Mouse (Mus musculus): ENCODE results near the gene Epm2a. TPM values are rescaled to one million over a fixed set of nuclear protein-coding genes. Genes with fewer than 3 reads are reported as not detected.

Gene Epm2a
- polyA plus RNA-seq, 1 experiment from 2014 or later = 0.57 TPM

GRCm38 (mm10) chr10:11381302-11381701 is 38.1 kb downstream of the Epm2a start:
- H3K27me3 ChIP-seq (replicated peaks; ENCODE audit: control insufficient read depth, insufficient read depth, low read length) = no peaks in the 10 kb centered on the region
- no peaks in the 10 kb centered on the region for H3K4me1 ChIP-seq (replicated peaks; ENCODE audit: control insufficient read depth, insufficient read depth, low read length)
- no peak overlapping the region for H3K27ac ChIP-seq (ENCODE audit: low read depth)
- no peak overlapping the region for H3K4me2 ChIP-seq (ENCODE audit: low read length)
- no peak for ATAC-seq (replicated peaks; ENCODE audit: low FRiP score, low TSS enrichment, low read depth)
- H3K9ac ChIP-seq (ENCODE audit: low read length) = no peak overlapping the region
- no peaks in the 10 kb centered on the region for H3K9me3 ChIP-seq (ENCODE audit: control insufficient read depth, low read length)
- H3K4me3 ChIP-seq (ENCODE audit: low read depth, low read length) = no peak overlapping the region
- H3K36me3 ChIP-seq (ENCODE audit: control insufficient read depth, insufficient read depth, low read length) = no peaks in the 10 kb centered on the region
- no peak for DNase-seq (ENCODE audit: low spot score)
- WGBS = 81% methylated on average over 2 of the region's 2 CpGs

- ATAC-seq (replicated peaks; ENCODE audit: low FRiP score, low TSS enrichment, low read depth) = no peak
These were observed 67.7 kb downstream of the Epm2a start for GRCm38 (mm10) chr10:11410926-11411325.

GRCm38 (mm10) chr10:11420071-11420470 is 76.9 kb downstream of the Epm2a start:
- H3K9me3 ChIP-seq (ENCODE audit: control insufficient read depth, low read length) = no peaks in the 10 kb centered on the region
- H3K4me1 ChIP-seq (replicated peaks; ENCODE audit: control insufficient read depth, insufficient read depth, low read length) = no peaks in the 10 kb centered on the region
- ATAC-seq (replicated peaks; ENCODE audit: low FRiP score, low TSS enrichment, low read depth) = no peak
- no peaks in the 10 kb centered on the region for H3K36me3 ChIP-seq (ENCODE audit: control insufficient read depth, insufficient read depth, low read length)
- no peak overlapping the region for H3K9ac ChIP-seq (ENCODE audit: low read length)
- DNase-seq (ENCODE audit: low spot score) = no peak
- no peaks in the 10 kb centered on the region for H3K27me3 ChIP-seq (replicated peaks; ENCODE audit: control insufficient read depth, insufficient read depth, low read length)
- no peak overlapping the region for H3K4me3 ChIP-seq (ENCODE audit: low read depth, low read length)
- H3K27ac ChIP-seq (ENCODE audit: low read depth) = no peak overlapping the region
- 90% methylated on average over 3 of the region's 3 CpGs for WGBS
- H3K4me2 ChIP-seq (ENCODE audit: low read length) = no peak overlapping the region

More at GRCm38 (mm10) chr10:11410926-11411325, 67.7 kb downstream of the Epm2a start:
- no peak overlapping the region for H3K9ac ChIP-seq (ENCODE audit: low read length)
- no peak for DNase-seq (ENCODE audit: low spot score)
- H3K4me2 ChIP-seq (ENCODE audit: low read length) = no peak overlapping the region
- no peaks in the 10 kb centered on the region for H3K9me3 ChIP-seq (ENCODE audit: control insufficient read depth, low read length)
- H3K4me1 ChIP-seq (replicated peaks; ENCODE audit: control insufficient read depth, insufficient read depth, low read length) = no peaks in the 10 kb centered on the region
- no peak overlapping the region for H3K27ac ChIP-seq (ENCODE audit: low read depth)
- H3K4me3 ChIP-seq (ENCODE audit: low read depth, low read length) = no peak overlapping the region
- no peaks in the 10 kb centered on the region for H3K27me3 ChIP-seq (replicated peaks; ENCODE audit: control insufficient read depth, insufficient read depth, low read length)
- WGBS = 87% methylated on average over 5 of the region's 5 CpGs
- no peaks in the 10 kb centered on the region for H3K36me3 ChIP-seq (ENCODE audit: control insufficient read depth, insufficient read depth, low read length)

GRCm38 (mm10) chr10:11429059-11429812 is 86.0 kb downstream of the Epm2a start:
- H3K27me3 ChIP-seq (replicated peaks; ENCODE audit: control insufficient read depth, insufficient read depth, low read length) = no peaks in the 10 kb centered on the region
- DNase-seq (ENCODE audit: low spot score) = no peak
- H3K4me1 ChIP-seq (replicated peaks; ENCODE audit: control insufficient read depth, insufficient read depth, low read length) = no peaks in the 10 kb centered on the region
- no peak overlapping the region for H3K27ac ChIP-seq (ENCODE audit: low read depth)
- no peak for ATAC-seq (replicated peaks; ENCODE audit: low FRiP score, low TSS enrichment, low read depth)
- WGBS = 87% methylated on average over 12 of the region's 12 CpGs
- no peak overlapping the region for H3K4me2 ChIP-seq (ENCODE audit: low read length)
- H3K9ac ChIP-seq (ENCODE audit: low read length) = no peak overlapping the region
- no peaks in the 10 kb centered on the region for H3K36me3 ChIP-seq (ENCODE audit: control insufficient read depth, insufficient read depth, low read length)
- H3K4me3 ChIP-seq (ENCODE audit: low read depth, low read length) = no peak overlapping the region
- no peaks in the 10 kb centered on the region for H3K9me3 ChIP-seq (ENCODE audit: control insufficient read depth, low read length)

GRCm38 (mm10) chr10:11436961-11437360 is 93.8 kb downstream of the Epm2a start:
- ATAC-seq (replicated peaks; ENCODE audit: low FRiP score, low TSS enrichment, low read depth) = no peak
- WGBS = 81% methylated on average over 1 of the region's 1 CpGs
- Histone ChIP-seq H3K27me3 (replicated peaks; ENCODE audit: control insufficient read depth, insufficient read depth, low read length) (no peaks in the 10 kb centered on the region), H3K9me3 (ENCODE audit: control insufficient read depth, low read length) (no peaks in the 10 kb centered on the region), H3K27ac (ENCODE audit: low read depth) (no peak overlapping the region), H3K4me1 (replicated peaks; ENCODE audit: control insufficient read depth, insufficient read depth, low read length) (no peaks in the 10 kb centered on the region), H3K36me3 (ENCODE audit: control insufficient read depth, insufficient read depth, low read length) (no peaks in the 10 kb centered on the region), H3K4me2 (ENCODE audit: low read length) (no peak overlapping the region), H3K9ac (ENCODE audit: low read length) (no peak overlapping the region), H3K4me3 (ENCODE audit: low read depth, low read length) (no peak overlapping the region)
- no peak for DNase-seq (ENCODE audit: low spot score)

- DNase-seq (ENCODE audit: low spot score) = no peak
- Histone ChIP-seq H3K4me1 (replicated peaks; ENCODE audit: control insufficient read depth, insufficient read depth, low read length) (no peaks in the 10 kb centered on the region), H3K9ac (ENCODE audit: low read length) (no peak overlapping the region), H3K9me3 (ENCODE audit: control insufficient read depth, low read length) (no peaks in the 10 kb centered on the region), H3K36me3 (ENCODE audit: control insufficient read depth, insufficient read depth, low read length) (no peaks in the 10 kb centered on the region), H3K27ac (ENCODE audit: low read depth) (no peak overlapping the region), H3K27me3 (replicated peaks; ENCODE audit: control insufficient read depth, insufficient read depth, low read length) (no peaks in the 10 kb centered on the region), H3K4me2 (ENCODE audit: low read length) (no peak overlapping the region), H3K4me3 (ENCODE audit: low read depth, low read length) (no peak overlapping the region)
- ATAC-seq (replicated peaks; ENCODE audit: low FRiP score, low TSS enrichment, low read depth) = no peak
- 92% methylated on average over 10 of the region's 10 CpGs for WGBS
These were observed 95.3 kb downstream of the Epm2a start for GRCm38 (mm10) chr10:11438461-11438860.

- ATAC-seq (replicated peaks; ENCODE audit: low FRiP score, low TSS enrichment, low read depth) = no peak
- no peak for DNase-seq (ENCODE audit: low spot score)
- Histone ChIP-seq H3K27ac (ENCODE audit: low read depth) (no peak overlapping the region), H3K36me3 (ENCODE audit: control insufficient read depth, insufficient read depth, low read length) (no peaks in the 10 kb centered on the region), H3K9ac (ENCODE audit: low read length) (no peak overlapping the region), H3K4me1 (replicated peaks; ENCODE audit: control insufficient read depth, insufficient read depth, low read length) (no peaks in the 10 kb centered on the region), H3K4me3 (ENCODE audit: low read depth, low read length) (no peak overlapping the region), H3K27me3 (replicated peaks; ENCODE audit: control insufficient read depth, insufficient read depth, low read length) (no peaks in the 10 kb centered on the region), H3K4me2 (ENCODE audit: low read length) (no peak overlapping the region), H3K9me3 (ENCODE audit: control insufficient read depth, low read length) (no peaks in the 10 kb centered on the region)
- WGBS = 84% methylated on average over 6 of the region's 6 CpGs
These were observed 96.1 kb downstream of the Epm2a start for GRCm38 (mm10) chr10:11439342-11439741.

- no peaks in the 10 kb centered on the region for H3K27me3 ChIP-seq (replicated peaks; ENCODE audit: control insufficient read depth, insufficient read depth, low read length)
- no peak overlapping the region for H3K4me3 ChIP-seq (ENCODE audit: low read depth, low read length)
- no peaks in the 10 kb centered on the region for H3K36me3 ChIP-seq (ENCODE audit: control insufficient read depth, insufficient read depth, low read length)
- no peak overlapping the region for H3K27ac ChIP-seq (ENCODE audit: low read depth)
- peak; percentile 88 for DNase-seq (ENCODE audit: low spot score)
- 30% methylated on average over 23 of the region's 23 CpGs for WGBS
- H3K4me2 ChIP-seq (ENCODE audit: low read length) = peak overlapping the region; percentile 29; the same call in 1 of the 2 replicates
- no peaks in the 10 kb centered on the region for H3K4me1 ChIP-seq (replicated peaks; ENCODE audit: control insufficient read depth, insufficient read depth, low read length)
- H3K9me3 ChIP-seq (ENCODE audit: control insufficient read depth, low read length) = no peaks in the 10 kb centered on the region
- no peak overlapping the region for H3K9ac ChIP-seq (ENCODE audit: low read length)
- ATAC-seq (replicated peaks; ENCODE audit: low FRiP score, low TSS enrichment, low read depth) = peak; percentile 83
These were observed 106.5 kb downstream of the Epm2a start for GRCm38 (mm10) chr10:11449556-11450305.
